23 mouse cellular contexts compared by ENCODE assay signal in genomic region chr10:24682518-24683104, GRCm38 (mm10). TPM values are rescaled to one million over a fixed set of nuclear protein-coding genes. Genes with fewer than 3 reads are reported as not detected.
A peak's percentile ranks its signal among the peaks of the same experiment; 100 is the strongest.
DNase-seq lines count a peak whose midpoint lies in the region; ATAC-seq and TF ChIP-seq lines count a peak whose summit lies in the region.
"Had no signal": no experiment of that assay in that cellular context is flagged by ENCODE, and none has a peak within 500 bp of the region (broad histone marks: within the 10 kb centered on the region; RNA-seq: fewer than 3 reads in every experiment).

No protein-coding gene starts in this region.

- no peaks in the 10 kb centered on the region for H3K36me3 ChIP-seq in hindbrain, embryonic 15.5 days
- H3K36me3 ChIP-seq in hindbrain, embryonic 12.5 days = no peaks in the 10 kb centered on the region
- H3K36me3 ChIP-seq in midbrain, embryonic 11.5 days (ENCODE audit: control insufficient read depth, insufficient read depth, low read length) = no peaks in the 10 kb centered on the region
- H3K36me3 ChIP-seq in midbrain, embryonic 14.5 days (ENCODE audit: control insufficient read depth, insufficient read depth, low read length) = no peaks in the 10 kb centered on the region
- H3K36me3 ChIP-seq: embryonic facial prominence, embryonic 15.5 days; forebrain, embryonic 10.5 days; kidney, embryonic 15.5 days; limb, embryonic 10.5 days; liver, embryonic 15.5 days; lung, embryonic 15.5 days; neural tube, embryonic 15.5 days had no signal

- 75% methylated on average over 7 of the region's 7 CpGs for WGBS in hindbrain, embryonic 15.5 days
- WGBS in hindbrain, embryonic 12.5 days = 85% methylated on average over 7 of the region's 7 CpGs
- WGBS in midbrain, embryonic 11.5 days = 91% methylated on average over 7 of the region's 7 CpGs
- WGBS in midbrain, embryonic 14.5 days = 86% methylated on average over 7 of the region's 7 CpGs

- no peak overlapping the region for H3K9ac ChIP-seq in hindbrain, embryonic 15.5 days
- no peak overlapping the region for H3K9ac ChIP-seq in hindbrain, embryonic 12.5 days
- H3K9ac ChIP-seq in midbrain, embryonic 11.5 days (ENCODE audit: low read length) = no peak overlapping the region
- no peak overlapping the region for H3K9ac ChIP-seq in midbrain, embryonic 14.5 days (replicated peaks; ENCODE audit: low read length)
- H3K9ac ChIP-seq: embryonic facial prominence, embryonic 15.5 days; kidney, embryonic 15.5 days; liver, embryonic 15.5 days; lung, embryonic 15.5 days; neural tube, embryonic 15.5 days had no signal

- H3K27ac ChIP-seq in hindbrain, embryonic 15.5 days (replicated peaks) = no peak overlapping the region
- no peak overlapping the region for H3K27ac ChIP-seq in hindbrain, embryonic 12.5 days
- no peak overlapping the region for H3K27ac ChIP-seq in midbrain, embryonic 11.5 days (ENCODE audit: low read depth, low read length)
- no peak overlapping the region for H3K27ac ChIP-seq in midbrain, embryonic 14.5 days (replicated peaks; ENCODE audit: low read depth, low read length)
- H3K27ac ChIP-seq: embryonic facial prominence, embryonic 15.5 days; forebrain, embryonic 10.5 days; kidney, embryonic 15.5 days; limb, embryonic 10.5 days; liver, embryonic 15.5 days; lung, embryonic 15.5 days; neural tube, embryonic 15.5 days had no signal

- H3K27me3 ChIP-seq in hindbrain, embryonic 15.5 days = no peaks in the 10 kb centered on the region
- no peaks in the 10 kb centered on the region for H3K27me3 ChIP-seq in hindbrain, embryonic 12.5 days
- H3K27me3 ChIP-seq in midbrain, embryonic 11.5 days (ENCODE audit: control insufficient read depth, insufficient read depth, low read length) = no peaks in the 10 kb centered on the region
- no peaks in the 10 kb centered on the region for H3K27me3 ChIP-seq in midbrain, embryonic 14.5 days (ENCODE audit: control insufficient read depth, insufficient read depth, low read length)
- H3K27me3 ChIP-seq: embryonic facial prominence, embryonic 15.5 days; kidney, embryonic 15.5 days; liver, embryonic 15.5 days; lung, embryonic 15.5 days; neural tube, embryonic 15.5 days had no signal

- no peak for TF ChIP-seq CTCF in brain, embryonic 14.5 days (IDR thresholded peaks at IDR 0.05; ENCODE audit: borderline replicate concordance, extremely low read depth, insufficient read depth, insufficient read length)

- H3K4me3 ChIP-seq in hindbrain, embryonic 15.5 days = no peak overlapping the region
- no peak overlapping the region for H3K4me3 ChIP-seq in hindbrain, embryonic 12.5 days
- H3K4me3 ChIP-seq in midbrain, embryonic 11.5 days (ENCODE audit: low read depth, low read length) = no peak overlapping the region
- H3K4me3 ChIP-seq in midbrain, embryonic 14.5 days (replicated peaks; ENCODE audit: low read depth, low read length) = no peak overlapping the region
- H3K4me3 ChIP-seq: embryonic facial prominence, embryonic 15.5 days; forebrain, embryonic 10.5 days; kidney, embryonic 15.5 days; limb, embryonic 10.5 days; liver, embryonic 15.5 days; lung, embryonic 15.5 days; neural tube, embryonic 15.5 days had no signal

- H3K4me1 ChIP-seq in hindbrain, embryonic 15.5 days (replicated peaks) = no peaks in the 10 kb centered on the region
- no peaks in the 10 kb centered on the region for H3K4me1 ChIP-seq in hindbrain, embryonic 12.5 days
- H3K4me1 ChIP-seq in midbrain, embryonic 11.5 days (ENCODE audit: control insufficient read depth, insufficient read depth, low read length) = no peaks in the 10 kb centered on the region
- H3K4me1 ChIP-seq in midbrain, embryonic 14.5 days (ENCODE audit: control insufficient read depth, insufficient read depth, low read length) = no peaks in the 10 kb centered on the region
- H3K4me1 ChIP-seq: embryonic facial prominence, embryonic 15.5 days; forebrain, embryonic 10.5 days; limb, embryonic 10.5 days; liver, embryonic 15.5 days; lung, embryonic 15.5 days; neural tube, embryonic 15.5 days had no signal

- TF ChIP-seq POLR2A in brain, embryonic 14.5 days (IDR thresholded peaks at IDR 0.05; ENCODE audit: borderline replicate concordance, extremely low read depth, insufficient read depth, insufficient read length, poor library complexity, severe bottlenecking) = no peak

- no peaks in the 10 kb centered on the region for H3K9me3 ChIP-seq in hindbrain, embryonic 15.5 days
- H3K9me3 ChIP-seq in hindbrain, embryonic 12.5 days (replicated peaks) = no peaks in the 10 kb centered on the region
- H3K9me3 ChIP-seq in midbrain, embryonic 11.5 days (ENCODE audit: control insufficient read depth, low read length) = no peaks in the 10 kb centered on the region
- H3K9me3 ChIP-seq in midbrain, embryonic 14.5 days (ENCODE audit: control insufficient read depth, low read length) = no peaks in the 10 kb centered on the region
- H3K9me3 ChIP-seq: embryonic facial prominence, embryonic 15.5 days; kidney, embryonic 15.5 days; limb, embryonic 10.5 days; liver, embryonic 15.5 days; lung, embryonic 15.5 days; neural tube, embryonic 15.5 days had no signal

- H3K4me2 ChIP-seq in hindbrain, embryonic 15.5 days = no peak overlapping the region
- H3K4me2 ChIP-seq in hindbrain, embryonic 12.5 days (replicated peaks) = no peak overlapping the region
- H3K4me2 ChIP-seq in midbrain, embryonic 11.5 days = no peak overlapping the region
- H3K4me2 ChIP-seq in midbrain, embryonic 14.5 days (ENCODE audit: low read length) = no peak overlapping the region
- H3K4me2 ChIP-seq: embryonic facial prominence, embryonic 15.5 days; kidney, embryonic 15.5 days; liver, embryonic 15.5 days; lung, embryonic 15.5 days; neural tube, embryonic 15.5 days had no signal

- ATAC-seq in hindbrain, embryonic 15.5 days (ENCODE audit: low FRiP score, low read depth) = peak; percentile 56; the same call in 1 of the 2 replicates
- no peak for ATAC-seq in hindbrain, embryonic 12.5 days (ENCODE audit: low FRiP score)
- no peak for ATAC-seq in midbrain, embryonic 11.5 days (ENCODE audit: low FRiP score)
- no peak for ATAC-seq in midbrain, embryonic 14.5 days (ENCODE audit: low FRiP score, low TSS enrichment)
- ATAC-seq: activated CD4-positive, CD25-positive, alpha-beta regulatory T cell, adult 4 months; intestine, postnatal 0 days had no signal

- DNase-seq in midbrain, embryonic 11.5 days (ENCODE audit: low spot score, missing footprints) = peak; percentile 69
- DNase-seq in midbrain, embryonic 14.5 days = no peak
- peak; percentile 70 for DNase-seq in brain, adult 2 months (ENCODE audit: low read depth, low spot score)
- DNase-seq in brain, embryonic 14.5 days (ENCODE audit: low read depth) = peak; percentile 15
- DNase-seq in MN1 (ENCODE audit: low spot score) = no peak
- DNase-seq in embryo, embryonic 10.5 days (ENCODE audit: low spot score) = no peak
- DNase-seq: adrenal gland, adult 8-10 months; cerebellum, adult 2 months; gastrocnemius, postnatal 10 days; kidney, postnatal 4 days; liver; lung, postnatal 4 days had no signal

RNA-seq across cellular contexts. Expression of gene Enpp1, which starts 29.3 kb away (rescaled TPM):
- 3.7 and 4.1 TPM in 2 replicates for polyA plus RNA-seq in hindbrain, embryonic 15.5 days (2015; fragmentation: Nextera tagmentation; extraction: Ambion mirVana)
- 1.4 and 1.6 TPM in 2 replicates for polyA plus RNA-seq in hindbrain, embryonic 12.5 days (2016; fragmentation: Nextera tagmentation; extraction: Ambion mirVana)
- 1.2 and 1.4 TPM in 2 replicates for polyA plus RNA-seq in midbrain, embryonic 11.5 days (2014; fragmentation: Nextera tagmentation; extraction: Ambion mirVana)
- polyA plus RNA-seq in midbrain, embryonic 14.5 days (2014; fragmentation: Nextera tagmentation; extraction: Ambion mirVana) = 0.55 and 4.2 TPM in 2 replicates
- 0.74 and 2.4 TPM in 2 replicates for polyA plus RNA-seq in brain, embryonic 14.5 days (2012; rRNA removed)

Comparison
In these comparisons a context has a peak if more than half of its experiments do, and no peak if none do; other contexts are left out.
1. DNase-seq: peak in midbrain, embryonic 11.5 days (single experiment), brain, adult 2 months (single experiment) and brain, embryonic 14.5 days (single experiment); none in midbrain, embryonic 14.5 days (single experiment), MN1 (single experiment) and embryo, embryonic 10.5 days (single experiment).